Mouse (Mus musculus): ENCODE data around the gene Glt1d1. TPM values are rescaled to one million over a fixed set of nuclear protein-coding genes. Genes with fewer than 3 reads are reported as not detected.

Gene Glt1d1
- polyA plus RNA-seq, 1 experiment from 2014 or later = 1.7 TPM

DNA sequence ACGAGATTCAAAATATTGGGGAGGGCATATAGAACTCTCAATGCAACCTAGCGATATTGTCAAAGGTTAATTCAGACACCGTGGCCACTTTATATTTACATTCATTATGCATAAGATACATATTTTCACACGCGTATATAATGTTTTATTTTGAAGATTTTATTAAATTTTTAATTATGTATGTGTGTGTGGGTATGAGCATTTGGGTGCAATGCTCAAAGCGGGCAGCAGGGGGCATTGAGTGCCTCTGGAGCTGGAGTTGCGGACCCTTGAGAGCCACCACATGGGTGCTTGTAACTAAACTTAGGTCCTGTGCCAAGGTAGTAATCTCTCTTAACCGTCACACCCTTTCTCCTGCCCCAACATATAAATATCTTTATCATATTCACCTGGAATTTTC, 41.9 kb downstream of the Glt1d1 start:
- 94% methylated on average over 8 of the region's 8 CpGs for WGBS
- no peak for ATAC-seq (ENCODE audit: low FRiP score, low read depth)
- Histone ChIP-seq H3K4me1 (replicated peaks) (no peaks in the 10 kb centered on the region), H3K36me3 (no peaks in the 10 kb centered on the region), H3K27me3 (no peaks in the 10 kb centered on the region), H3K27ac (replicated peaks) (no peak overlapping the region), H3K4me2 (no peak overlapping the region), H3K4me3 (no peak overlapping the region), H3K9me3 (no peaks in the 10 kb centered on the region), H3K9ac (no peak overlapping the region)

DNA sequence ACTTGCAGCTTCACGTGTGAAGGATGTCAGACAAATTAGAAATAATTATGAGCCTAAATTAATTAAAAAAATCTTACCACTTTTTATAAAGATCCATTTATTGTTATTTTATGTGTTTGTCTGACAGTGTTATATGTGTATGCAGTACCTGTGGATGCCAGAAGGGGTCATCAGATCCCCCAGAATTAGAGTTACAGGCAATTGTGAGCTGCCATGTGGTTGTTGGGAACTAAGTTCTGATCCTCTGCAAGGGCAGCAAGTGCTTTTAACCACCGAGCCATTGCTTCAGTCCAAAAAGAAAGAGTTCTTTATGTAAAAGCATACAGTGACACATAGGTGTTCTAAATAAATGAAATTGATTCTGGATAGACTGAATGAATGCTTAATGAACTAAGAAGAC, 45.5 kb downstream of the Glt1d1 start:
- no peaks in the 10 kb centered on the region for H3K27me3 ChIP-seq
- H3K4me2 ChIP-seq = no peak overlapping the region
- H3K4me3 ChIP-seq = no peak overlapping the region
- no peaks in the 10 kb centered on the region for H3K9me3 ChIP-seq
- 97% methylated on average over 2 of the region's 2 CpGs for WGBS
- H3K4me1 ChIP-seq (replicated peaks) = no peaks in the 10 kb centered on the region
- H3K27ac ChIP-seq (replicated peaks) = no peak overlapping the region
- H3K36me3 ChIP-seq = no peaks in the 10 kb centered on the region
- ATAC-seq (ENCODE audit: low FRiP score, low read depth) = no peak
- no peak overlapping the region for H3K9ac ChIP-seq

DNA sequence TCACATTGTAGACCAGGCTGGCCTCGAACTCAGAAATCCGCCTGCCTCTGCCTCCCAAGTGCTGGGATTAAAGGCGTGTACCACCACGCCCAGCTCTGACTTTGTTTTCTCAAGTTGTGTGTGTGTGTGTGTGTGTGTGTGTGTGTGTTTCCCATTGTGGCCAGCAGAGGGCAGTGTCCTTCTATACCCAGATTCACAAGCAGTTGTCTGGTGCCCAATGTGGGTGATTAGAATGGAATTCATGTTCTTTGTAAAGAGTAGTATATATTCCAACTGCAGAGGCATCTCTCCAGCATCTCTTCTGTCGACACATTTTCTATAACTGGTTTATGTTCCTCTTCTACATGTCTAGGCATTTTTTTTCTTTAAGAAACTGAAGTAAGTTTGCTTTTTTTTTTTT, 46.4 kb downstream of the Glt1d1 start:
- H3K36me3 ChIP-seq = no peaks in the 10 kb centered on the region
- H3K4me3 ChIP-seq = no peak overlapping the region
- no peak overlapping the region for H3K9ac ChIP-seq
- 97% methylated on average over 5 of the region's 5 CpGs for WGBS
- H3K4me1 ChIP-seq (replicated peaks) = no peaks in the 10 kb centered on the region
- no peak overlapping the region for H3K27ac ChIP-seq (replicated peaks)
- H3K4me2 ChIP-seq = no peak overlapping the region
- H3K27me3 ChIP-seq = no peaks in the 10 kb centered on the region
- ATAC-seq (ENCODE audit: low FRiP score, low read depth) = no peak
- no peaks in the 10 kb centered on the region for H3K9me3 ChIP-seq

DNA sequence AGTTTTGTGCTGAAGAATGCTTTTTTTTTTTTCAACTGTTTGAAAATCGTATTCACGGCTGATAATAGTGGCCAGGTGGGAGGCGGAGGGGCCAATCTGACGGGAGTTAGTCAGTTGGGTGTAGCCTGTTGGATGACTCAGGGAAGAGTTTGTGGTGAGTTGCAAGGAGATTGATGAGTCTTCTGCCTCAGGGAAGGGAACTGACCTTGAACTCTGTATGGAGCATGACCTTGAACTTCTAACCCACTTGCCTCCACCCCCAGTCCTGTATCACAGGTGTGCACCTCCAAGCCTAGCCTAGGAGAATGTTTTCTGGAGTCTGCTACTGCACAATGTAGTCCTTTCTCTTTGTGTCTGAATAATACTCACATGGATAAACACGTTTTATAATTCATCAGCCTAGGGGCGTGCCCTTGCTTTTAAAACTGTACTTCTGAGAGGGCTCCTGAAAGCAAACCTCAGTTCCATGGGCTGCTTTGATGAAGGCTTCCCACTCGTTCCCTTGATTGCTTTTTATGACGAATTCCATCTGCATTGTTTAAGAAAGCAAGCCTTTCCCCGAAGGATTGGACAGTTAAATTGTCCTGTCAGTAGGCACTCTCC, 56.6 kb downstream of the Glt1d1 start:
- no peak overlapping the region for H3K4me3 ChIP-seq
- no peaks in the 10 kb centered on the region for H3K36me3 ChIP-seq
- H3K4me2 ChIP-seq = no peak overlapping the region
- ATAC-seq (ENCODE audit: low FRiP score, low read depth) = no peak
- no peak overlapping the region for H3K27ac ChIP-seq (replicated peaks)
- no peak overlapping the region for H3K9ac ChIP-seq
- peaks cover 12% of the 10 kb centered on the region; the same call in 1 of the 2 replicates for H3K4me1 ChIP-seq (replicated peaks)
- no peaks in the 10 kb centered on the region for H3K27me3 ChIP-seq
- WGBS = 79% methylated on average over 9 of the region's 9 CpGs
- H3K9me3 ChIP-seq = no peaks in the 10 kb centered on the region

DNA sequence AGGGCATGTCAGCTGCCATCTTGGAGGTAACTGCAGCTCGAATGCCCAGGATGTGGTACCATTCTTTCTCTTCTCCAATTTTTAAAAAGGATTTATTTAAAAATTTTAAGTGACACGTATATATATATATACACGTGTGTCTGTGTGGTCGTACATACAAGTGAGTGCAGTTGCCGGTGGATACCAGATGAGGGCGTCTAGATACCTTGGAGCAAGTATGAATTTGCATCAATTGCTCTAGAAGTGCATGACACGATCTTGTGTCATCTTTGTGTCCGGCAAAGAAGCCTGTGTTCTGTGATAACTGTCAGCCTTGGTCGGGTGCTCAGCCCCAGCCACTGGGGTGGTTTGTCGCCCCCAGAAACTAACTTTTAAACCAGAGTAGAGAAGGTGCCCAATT, 59.0 kb downstream of the Glt1d1 start:
- peaks cover 9% of the 10 kb centered on the region; the same call in 1 of the 2 replicates for H3K4me1 ChIP-seq (replicated peaks)
- no peak overlapping the region for H3K4me3 ChIP-seq
- ATAC-seq (ENCODE audit: low FRiP score, low read depth) = no peak
- H3K36me3 ChIP-seq = no peaks in the 10 kb centered on the region
- H3K9ac ChIP-seq = no peak overlapping the region
- H3K9me3 ChIP-seq = no peaks in the 10 kb centered on the region
- H3K27ac ChIP-seq (replicated peaks) = no peak overlapping the region
- no peaks in the 10 kb centered on the region for H3K27me3 ChIP-seq
- no peak overlapping the region for H3K4me2 ChIP-seq
- 87% methylated on average over 10 of the region's 10 CpGs for WGBS

DNA sequence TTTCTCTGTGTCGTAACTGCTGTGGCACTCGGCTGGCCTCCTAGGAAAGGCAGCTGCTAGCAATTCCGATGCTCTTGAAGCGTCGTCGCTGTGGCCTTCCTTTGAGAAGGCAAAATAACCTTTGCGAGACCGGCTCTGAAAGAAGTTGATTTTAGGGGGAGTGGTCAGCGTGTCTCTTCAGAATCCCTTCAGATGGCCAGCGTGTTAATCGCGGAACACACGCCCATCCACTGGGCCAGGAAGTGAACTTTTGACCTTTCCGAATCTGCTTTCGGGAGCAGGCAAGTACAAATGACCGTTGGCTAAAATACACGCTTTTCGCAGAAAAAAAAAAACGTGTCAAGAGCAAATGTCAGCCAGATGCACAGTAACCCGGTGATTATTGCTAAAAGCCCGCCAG, 59.5 kb downstream of the Glt1d1 start:
- WGBS = 34% methylated on average over 21 of the region's 21 CpGs
- Histone ChIP-seq H3K4me3 (no peak overlapping the region), H3K36me3 (no peaks in the 10 kb centered on the region), H3K27me3 (no peaks in the 10 kb centered on the region), H3K9me3 (no peaks in the 10 kb centered on the region), H3K27ac (replicated peaks) (no peak overlapping the region), H3K4me1 (replicated peaks) (peaks cover 9% of the 10 kb centered on the region; the same call in 1 of the 2 replicates), H3K9ac (no peak overlapping the region), H3K4me2 (no peak overlapping the region)
- ATAC-seq (ENCODE audit: low FRiP score, low read depth) = no peak

DNA sequence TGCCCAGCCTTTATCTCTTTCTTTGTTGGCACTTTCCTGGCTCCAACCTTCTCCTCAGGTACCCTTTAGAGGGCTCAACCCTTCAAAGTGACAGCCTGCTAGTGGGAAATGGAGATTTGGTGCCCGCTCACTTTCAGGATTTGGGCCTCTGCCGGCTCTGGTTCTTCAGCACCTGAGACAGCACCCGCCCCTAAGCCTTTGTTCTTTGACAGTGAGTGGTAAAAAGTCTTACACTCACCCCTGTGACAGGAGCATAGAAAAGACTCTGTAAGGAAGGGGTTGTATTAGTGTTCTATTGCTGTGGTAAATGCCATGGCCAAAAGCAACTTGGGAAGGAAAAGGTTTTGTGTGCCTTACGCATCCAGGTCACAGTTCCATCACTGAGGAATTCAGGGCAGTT, 63.8 kb downstream of the Glt1d1 start:
- Histone ChIP-seq H3K9ac (no peak overlapping the region), H3K4me1 (replicated peaks) (0 out of 2 replicates have a peak, but pooled peaks cover 4% of the 10 kb centered on the region), H3K4me3 (no peak overlapping the region), H3K9me3 (no peaks in the 10 kb centered on the region), H3K4me2 (no peak overlapping the region), H3K27me3 (no peaks in the 10 kb centered on the region), H3K27ac (replicated peaks) (no peak overlapping the region), H3K36me3 (no peaks in the 10 kb centered on the region)
- 84% methylated on average over 4 of the region's 4 CpGs for WGBS
- ATAC-seq (ENCODE audit: low FRiP score, low read depth) = no peak

DNA sequence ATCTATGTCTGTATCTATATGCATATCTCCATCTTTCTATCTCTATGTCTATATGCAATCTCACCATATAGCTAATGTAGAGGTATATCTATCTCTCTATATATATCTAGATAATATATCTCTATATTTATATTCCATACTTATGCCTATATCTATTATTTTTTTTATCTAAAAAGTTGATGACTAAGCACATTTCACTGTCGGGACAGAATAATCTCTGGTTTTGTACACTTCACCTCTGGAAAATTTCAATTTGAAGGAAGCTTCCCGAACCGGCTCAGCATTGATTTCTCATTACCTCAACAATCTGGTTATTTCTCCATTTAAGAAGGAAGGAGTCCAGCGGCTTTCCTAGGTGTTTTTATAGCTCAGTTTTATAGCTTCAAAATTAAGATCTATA, 64.5 kb downstream of the Glt1d1 start:
- Histone ChIP-seq H3K9ac (no peak overlapping the region), H3K27me3 (no peaks in the 10 kb centered on the region), H3K9me3 (no peaks in the 10 kb centered on the region), H3K4me3 (no peak overlapping the region), H3K27ac (replicated peaks) (no peak overlapping the region), H3K4me1 (replicated peaks) (0 out of 2 replicates have a peak, but pooled peaks cover 4% of the 10 kb centered on the region), H3K4me2 (no peak overlapping the region), H3K36me3 (no peaks in the 10 kb centered on the region)
- WGBS = 88% methylated on average over 4 of the region's 4 CpGs
- no peak for ATAC-seq (ENCODE audit: low FRiP score, low read depth)

DNA sequence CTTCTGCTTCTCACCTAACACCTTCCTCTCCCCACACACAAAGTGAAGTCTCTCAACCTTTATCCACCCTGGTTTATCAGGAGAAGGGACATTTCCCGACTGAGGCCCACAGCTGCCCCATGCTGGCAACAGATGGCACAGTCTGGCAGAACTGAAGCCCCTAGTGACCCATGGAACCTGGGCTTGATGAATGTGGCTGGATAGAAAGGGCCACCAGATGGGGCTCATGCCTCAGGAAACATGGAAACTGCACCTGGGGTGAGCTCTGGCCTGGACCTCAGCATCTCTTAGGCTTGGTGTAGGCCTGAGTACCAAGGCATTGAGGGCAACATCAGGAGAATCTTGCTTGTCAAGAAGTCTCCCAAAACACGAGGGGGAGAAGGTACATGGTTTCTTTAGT, 66.5 kb downstream of the Glt1d1 start:
- no peak for ATAC-seq (ENCODE audit: low FRiP score, low read depth)

DNA sequence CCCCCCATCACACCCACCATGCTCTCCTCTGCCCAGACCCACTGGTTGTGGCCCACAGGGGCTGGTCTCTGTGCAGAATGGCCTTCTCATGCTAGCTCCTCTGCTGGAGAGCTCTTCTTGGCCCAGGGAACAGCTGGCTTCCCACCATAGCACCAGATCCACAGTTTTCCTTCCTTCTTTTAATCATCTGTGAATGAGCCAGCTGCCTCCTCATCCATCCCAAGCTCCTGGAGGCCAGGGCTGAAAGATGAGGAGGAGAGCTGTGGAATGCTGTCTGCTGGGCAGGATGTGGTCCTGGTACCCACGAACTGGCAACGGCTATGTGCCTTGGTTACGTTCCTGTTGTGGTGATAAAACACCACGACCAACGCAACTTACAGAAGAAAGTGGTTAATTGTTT, 67.6 kb downstream of the Glt1d1 start:
- Histone ChIP-seq H3K27ac (replicated peaks) (no peak overlapping the region), H3K4me3 (no peak overlapping the region), H3K4me1 (replicated peaks) (no peaks in the 10 kb centered on the region), H3K9ac (no peak overlapping the region), H3K9me3 (no peaks in the 10 kb centered on the region), H3K27me3 (no peaks in the 10 kb centered on the region), H3K36me3 (no peaks in the 10 kb centered on the region), H3K4me2 (no peak overlapping the region)
- 94% methylated on average over 5 of the region's 5 CpGs for WGBS
- no peak for ATAC-seq (ENCODE audit: low FRiP score, low read depth)

More for the DNA sequence above, 66.5 kb downstream of the Glt1d1 start:
- Histone ChIP-seq H3K4me3 (no peak overlapping the region), H3K9me3 (no peaks in the 10 kb centered on the region), H3K4me1 (replicated peaks) (no peaks in the 10 kb centered on the region), H3K9ac (no peak overlapping the region), H3K4me2 (no peak overlapping the region), H3K27ac (replicated peaks) (no peak overlapping the region), H3K36me3 (no peaks in the 10 kb centered on the region), H3K27me3 (no peaks in the 10 kb centered on the region)
- WGBS = 47% methylated on average over 2 of the region's 2 CpGs

DNA sequence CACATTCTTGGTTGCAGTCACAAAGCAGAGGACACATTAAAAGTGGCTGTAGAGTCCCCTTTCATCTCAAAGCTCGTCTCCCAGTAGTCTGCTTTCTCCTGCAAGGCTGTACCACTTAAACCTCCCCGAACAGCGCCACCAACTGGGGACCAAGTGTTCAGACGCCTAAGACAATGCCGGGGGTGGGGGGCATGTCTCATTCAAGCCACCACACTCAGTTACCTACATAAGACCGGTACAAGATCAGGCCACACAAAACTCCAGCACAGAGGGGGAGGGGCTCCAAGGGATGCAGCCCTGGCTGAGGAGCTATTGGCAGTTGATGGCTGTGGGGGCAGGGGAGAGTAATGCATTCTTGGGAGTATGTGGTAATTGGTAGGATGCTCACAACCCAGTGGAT, 68.1 kb downstream of the Glt1d1 start:
- no peak overlapping the region for H3K27ac ChIP-seq (replicated peaks)
- H3K4me3 ChIP-seq = no peak overlapping the region
- H3K36me3 ChIP-seq = no peaks in the 10 kb centered on the region
- no peaks in the 10 kb centered on the region for H3K27me3 ChIP-seq
- H3K9me3 ChIP-seq = no peaks in the 10 kb centered on the region
- no peak overlapping the region for H3K4me2 ChIP-seq
- H3K4me1 ChIP-seq (replicated peaks) = no peaks in the 10 kb centered on the region
- 77% methylated on average over 6 of the region's 6 CpGs for WGBS
- H3K9ac ChIP-seq = no peak overlapping the region
- no peak for ATAC-seq (ENCODE audit: low FRiP score, low read depth)

DNA sequence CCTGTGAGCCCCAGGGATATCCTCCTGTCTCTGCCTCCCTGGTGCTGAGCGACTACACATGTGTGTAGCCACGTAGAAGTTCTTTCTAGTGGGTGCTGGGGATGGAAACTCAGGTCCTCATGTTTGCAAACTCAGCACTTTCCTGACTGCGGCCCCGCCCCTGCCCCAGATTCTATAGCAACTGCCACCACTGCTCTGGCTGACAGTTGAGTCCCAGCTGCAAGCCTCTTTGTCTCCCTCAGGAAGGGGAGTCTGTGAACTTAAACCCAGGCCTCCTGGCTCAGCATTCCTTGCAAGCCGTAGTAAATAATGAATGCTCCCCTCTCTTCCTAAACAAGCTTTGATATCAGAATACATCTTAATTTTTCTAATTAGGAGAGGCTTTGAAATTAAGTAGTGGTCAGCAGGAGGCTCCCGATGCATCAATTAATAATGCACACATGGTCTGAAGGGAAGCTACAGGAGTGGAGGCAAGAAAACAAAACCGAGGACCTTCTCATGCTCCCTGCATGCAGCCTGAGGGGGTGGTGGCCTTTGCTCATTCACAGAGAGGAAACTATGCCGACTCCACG, 71.6 kb downstream of the Glt1d1 start:
- Histone ChIP-seq H3K27ac (replicated peaks) (no peak overlapping the region), H3K4me1 (replicated peaks) (no peaks in the 10 kb centered on the region), H3K4me2 (no peak overlapping the region), H3K9ac (no peak overlapping the region), H3K27me3 (no peaks in the 10 kb centered on the region), H3K4me3 (no peak overlapping the region), H3K9me3 (no peaks in the 10 kb centered on the region), H3K36me3 (no peaks in the 10 kb centered on the region)
- ATAC-seq (ENCODE audit: low FRiP score, low read depth) = no peak
- WGBS = 40% methylated on average over 9 of the region's 9 CpGs

DNA sequence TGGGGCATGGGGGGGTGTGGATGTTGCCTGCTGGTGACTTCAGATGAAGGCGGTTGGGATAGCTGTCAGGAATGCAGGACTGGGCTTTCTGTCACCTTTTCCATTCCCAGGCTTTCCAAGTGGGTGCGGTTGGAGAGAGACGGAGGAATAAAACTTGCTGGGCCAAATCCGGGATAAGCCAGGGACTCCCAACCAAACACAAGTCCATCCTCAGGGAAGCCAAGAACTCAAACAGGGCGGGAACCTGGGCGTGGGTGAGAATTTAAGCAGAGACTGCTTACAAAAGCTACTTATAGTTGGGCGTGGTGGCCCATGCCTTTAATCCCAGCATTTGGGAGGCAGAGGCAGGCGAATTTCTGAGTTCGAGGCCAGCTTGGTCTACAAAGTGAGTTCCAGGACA, 73.2 kb downstream of the Glt1d1 start:
- H3K27me3 ChIP-seq = no peaks in the 10 kb centered on the region
- ATAC-seq (ENCODE audit: low FRiP score, low read depth) = no peak
- 90% methylated on average over 9 of the region's 9 CpGs for WGBS
- no peak overlapping the region for H3K4me3 ChIP-seq
- H3K27ac ChIP-seq (replicated peaks) = no peak overlapping the region
- no peak overlapping the region for H3K9ac ChIP-seq
- no peaks in the 10 kb centered on the region for H3K9me3 ChIP-seq
- no peaks in the 10 kb centered on the region for H3K4me1 ChIP-seq (replicated peaks)
- no peak overlapping the region for H3K4me2 ChIP-seq
- no peaks in the 10 kb centered on the region for H3K36me3 ChIP-seq
